Mouse (Mus musculus): ENCODE data around the gene Crtc3. TPM values are rescaled to one million over a fixed set of nuclear protein-coding genes. Genes with fewer than 3 reads are reported as not detected.

Crtc3 gene
- polyA plus RNA-seq, 1 experiment: 10.8 TPM

GRCm38 (mm10) chr7:80598436-80598985, 90.2 kb downstream of the Crtc3 start:
- H3K4me1 ChIP-seq (ENCODE audit: control insufficient read depth, insufficient read depth, low read length): 0 out of 2 replicates have a peak, but pooled peaks cover 1% of the 10 kb centered on the region
- no peak overlapping the region for H3K4me3 ChIP-seq (ENCODE audit: insufficient read depth, low read length)
- TF ChIP-seq CTCF (IDR thresholded peaks at IDR 0.05; ENCODE audit: extremely low read depth, insufficient read depth, low read length) (no peak), POLR2A (IDR thresholded peaks at IDR 0.05; ENCODE audit: extremely low read depth, insufficient read depth, low read length) (no peak)
- no peak overlapping the region for H3K27ac ChIP-seq (ENCODE audit: insufficient read depth, low read length)

DNA sequence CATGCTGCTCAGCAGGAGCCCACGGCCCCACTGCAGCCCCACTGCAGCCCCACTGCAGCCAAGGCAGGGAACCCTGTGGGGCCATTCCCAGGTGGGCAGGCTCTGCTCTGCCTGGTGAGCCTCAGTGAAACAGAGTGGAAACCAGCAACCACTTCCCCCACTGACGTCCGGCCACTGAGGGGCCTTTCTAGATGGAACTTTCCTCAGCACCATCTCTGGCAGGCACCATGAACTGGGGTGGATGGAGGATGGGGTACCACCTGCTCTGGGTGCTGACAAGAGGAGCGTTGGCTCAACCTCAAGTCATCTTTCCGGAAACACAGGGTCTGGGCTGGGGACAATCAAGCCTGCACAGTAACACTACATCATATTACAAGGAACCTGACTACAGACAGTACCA, 90.8 kb downstream of the Crtc3 start:
- 0 out of 2 replicates have a peak, but pooled peaks cover 1% of the 10 kb centered on the region for H3K4me1 ChIP-seq (ENCODE audit: control insufficient read depth, insufficient read depth, low read length)
- TF ChIP-seq POLR2A (IDR thresholded peaks at IDR 0.05; ENCODE audit: extremely low read depth, insufficient read depth, low read length) (no peak), CTCF (IDR thresholded peaks at IDR 0.05; ENCODE audit: extremely low read depth, insufficient read depth, low read length) (no peak)
- no peak overlapping the region for H3K27ac ChIP-seq (ENCODE audit: insufficient read depth, low read length)
- no peak overlapping the region for H3K4me3 ChIP-seq (ENCODE audit: insufficient read depth, low read length)

- H3K4me1 ChIP-seq (ENCODE audit: control insufficient read depth, insufficient read depth, low read length): no peaks in the 10 kb centered on the region
- H3K27ac ChIP-seq (ENCODE audit: insufficient read depth, low read length): 0 out of 2 replicates have a peak overlapping the region, but pooled peaks have one; percentile 1
- TF ChIP-seq CTCF (IDR thresholded peaks at IDR 0.05; ENCODE audit: extremely low read depth, insufficient read depth, low read length): no peak
- TF ChIP-seq POLR2A (IDR thresholded peaks at IDR 0.05; ENCODE audit: extremely low read depth, insufficient read depth, low read length): no peak
- H3K4me3 ChIP-seq (ENCODE audit: insufficient read depth, low read length): no peak overlapping the region
Observed at GRCm38 (mm10) chr7:80589054-80589746, 99.5 kb downstream of the Crtc3 start.

- TF ChIP-seq POLR2A (IDR thresholded peaks at IDR 0.05; ENCODE audit: extremely low read depth, insufficient read depth, low read length): no peak
- TF ChIP-seq CTCF (IDR thresholded peaks at IDR 0.05; ENCODE audit: extremely low read depth, insufficient read depth, low read length): no peak
- no peaks in the 10 kb centered on the region for H3K4me1 ChIP-seq (ENCODE audit: control insufficient read depth, insufficient read depth, low read length)
- H3K4me3 ChIP-seq (ENCODE audit: insufficient read depth, low read length): no peak overlapping the region
- no peak overlapping the region for H3K27ac ChIP-seq (ENCODE audit: insufficient read depth, low read length)
Observed at GRCm38 (mm10) chr7:80587684-80588083, 101.0 kb downstream of the Crtc3 start.

DNA sequence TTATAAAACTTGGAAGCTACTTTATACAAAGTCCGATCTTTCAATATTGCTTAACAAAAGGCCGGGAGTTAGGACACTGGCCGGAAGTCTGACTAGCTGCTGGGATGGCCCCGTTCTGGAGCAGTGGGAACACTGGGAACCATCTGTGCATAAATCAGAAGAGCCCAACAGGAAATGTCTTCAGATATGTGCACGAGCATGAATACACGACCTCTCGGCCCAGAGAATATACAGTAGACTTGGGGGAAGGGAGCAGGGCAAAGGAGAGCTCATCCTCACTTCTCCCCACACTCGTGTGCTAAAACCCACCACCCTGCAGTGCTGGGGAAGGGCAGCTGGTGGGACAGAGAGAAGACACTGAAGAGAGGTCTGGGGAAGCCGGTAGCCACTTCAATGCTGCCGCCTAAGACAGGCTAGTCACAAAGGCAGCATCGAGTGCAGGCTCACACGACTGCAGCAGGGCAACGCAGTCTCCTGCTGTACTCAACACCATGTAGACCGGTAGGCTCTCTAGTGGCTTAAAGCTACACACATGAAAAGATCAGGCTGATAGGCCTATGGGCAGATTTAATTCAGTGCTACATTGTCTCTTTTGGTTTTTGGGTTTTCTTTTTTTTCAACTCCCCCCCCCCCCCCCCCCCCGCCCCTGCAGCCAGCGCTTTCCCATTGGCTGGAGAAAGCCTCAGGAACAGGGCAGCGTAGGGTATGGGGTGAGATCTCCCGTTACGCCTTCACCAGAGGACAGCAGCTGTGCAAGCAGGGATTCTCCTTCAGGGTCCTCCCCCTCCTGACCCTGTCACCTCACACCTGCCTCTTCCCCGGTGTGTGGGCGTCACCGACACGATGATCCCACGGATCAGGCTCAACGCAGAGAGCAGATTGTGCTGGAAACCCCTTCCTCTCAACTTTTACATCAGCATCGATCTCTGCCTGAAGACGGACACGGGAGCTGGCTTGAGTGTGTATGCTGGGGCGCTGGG, 101.7 kb downstream of the Crtc3 start:
- Histone ChIP-seq H3K27ac (ENCODE audit: insufficient read depth, low read length) (no peak overlapping the region), H3K4me3 (ENCODE audit: insufficient read depth, low read length) (no peak overlapping the region), H3K4me1 (ENCODE audit: control insufficient read depth, insufficient read depth, low read length) (no peaks in the 10 kb centered on the region)
- TF ChIP-seq CTCF (IDR thresholded peaks at IDR 0.05; ENCODE audit: extremely low read depth, insufficient read depth, low read length) (no peak), POLR2A (IDR thresholded peaks at IDR 0.05; ENCODE audit: extremely low read depth, insufficient read depth, low read length) (no peak)

DNA sequence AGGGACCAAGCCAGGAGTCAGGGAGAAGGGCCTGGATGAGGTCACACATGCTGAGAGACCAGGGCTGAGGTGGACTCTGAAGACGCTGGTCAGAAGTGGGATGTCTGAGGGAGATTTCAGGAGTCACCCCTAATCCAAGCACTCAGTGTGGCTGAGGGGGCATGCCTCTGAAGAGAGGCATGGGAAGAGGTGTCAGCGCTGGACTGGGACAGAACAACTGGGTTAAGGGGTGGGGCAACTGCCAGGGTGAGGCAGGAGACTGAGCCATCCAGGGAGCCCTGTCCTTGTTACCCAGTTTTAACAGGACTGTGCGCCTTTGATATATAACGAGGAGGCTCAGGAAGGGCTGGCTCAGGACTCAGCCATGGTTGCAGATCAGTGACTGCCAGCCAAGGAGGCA, 102.5 kb downstream of the Crtc3 start:
- Histone ChIP-seq H3K4me1 (ENCODE audit: control insufficient read depth, insufficient read depth, low read length) (no peaks in the 10 kb centered on the region), H3K27ac (ENCODE audit: insufficient read depth, low read length) (no peak overlapping the region), H3K4me3 (ENCODE audit: insufficient read depth, low read length) (no peak overlapping the region)
- no peak for TF ChIP-seq POLR2A (IDR thresholded peaks at IDR 0.05; ENCODE audit: extremely low read depth, insufficient read depth, low read length)
- TF ChIP-seq CTCF (IDR thresholded peaks at IDR 0.05; ENCODE audit: extremely low read depth, insufficient read depth, low read length): no peak

GRCm38 (mm10) chr7:80585380-80585779, 103.3 kb downstream of the Crtc3 start:
- Histone ChIP-seq H3K4me1 (ENCODE audit: control insufficient read depth, insufficient read depth, low read length) (no peaks in the 10 kb centered on the region), H3K27ac (ENCODE audit: insufficient read depth, low read length) (no peak overlapping the region), H3K4me3 (ENCODE audit: insufficient read depth, low read length) (no peak overlapping the region)
- TF ChIP-seq CTCF (IDR thresholded peaks at IDR 0.05; ENCODE audit: extremely low read depth, insufficient read depth, low read length) (no peak), POLR2A (IDR thresholded peaks at IDR 0.05; ENCODE audit: extremely low read depth, insufficient read depth, low read length) (no peak)

DNA sequence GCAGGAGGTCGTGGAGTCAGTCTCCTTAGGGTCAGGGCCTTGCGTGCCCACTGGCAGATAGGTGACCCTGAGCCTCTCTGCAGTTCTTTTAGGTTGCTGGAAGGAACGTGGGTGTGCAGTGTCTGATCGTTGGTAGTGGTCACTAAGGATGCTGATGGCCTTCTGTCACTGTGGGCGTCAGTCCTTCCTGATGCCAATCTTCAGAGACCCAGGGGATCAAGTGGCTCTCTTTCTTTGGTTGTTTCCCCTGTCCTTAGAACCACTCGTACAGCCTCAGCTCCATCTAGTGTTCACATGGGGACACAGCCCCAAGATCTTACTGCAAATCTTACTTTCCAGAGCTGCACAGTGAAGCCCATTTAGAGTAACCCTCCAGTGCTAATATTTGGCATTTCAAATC, 104.7 kb downstream of the Crtc3 start:
- H3K27ac ChIP-seq (ENCODE audit: insufficient read depth, low read length): no peak overlapping the region
- no peaks in the 10 kb centered on the region for H3K4me1 ChIP-seq (ENCODE audit: control insufficient read depth, insufficient read depth, low read length)
- no peak overlapping the region for H3K4me3 ChIP-seq (ENCODE audit: insufficient read depth, low read length)
- TF ChIP-seq CTCF (IDR thresholded peaks at IDR 0.05; ENCODE audit: extremely low read depth, insufficient read depth, low read length): peak; percentile 92
- TF ChIP-seq POLR2A (IDR thresholded peaks at IDR 0.05; ENCODE audit: extremely low read depth, insufficient read depth, low read length): no peak

GRCm38 (mm10) chr7:80582821-80583451, 105.7 kb downstream of the Crtc3 start:
- Histone ChIP-seq H3K4me1 (ENCODE audit: control insufficient read depth, insufficient read depth, low read length) (no peaks in the 10 kb centered on the region), H3K27ac (ENCODE audit: insufficient read depth, low read length) (no peak overlapping the region), H3K4me3 (ENCODE audit: insufficient read depth, low read length) (no peak overlapping the region)
- TF ChIP-seq CTCF (IDR thresholded peaks at IDR 0.05; ENCODE audit: extremely low read depth, insufficient read depth, low read length) (no peak), POLR2A (IDR thresholded peaks at IDR 0.05; ENCODE audit: extremely low read depth, insufficient read depth, low read length) (no peak)
